Mouse (Mus musculus): ENCODE measurements around the gene 1110059E24Rik.
"Not testable (repeated sequence)": the region's sequence is repeated elsewhere in the genome, so short reads cannot be mapped to it uniquely, and the experiment has no call there.

1110059E24Rik gene

GRCm38 (mm10) chr19:21626271-21626988 is 26.3 kb downstream of the 1110059E24Rik start:
- DNase-seq (ENCODE audit: low read depth): no peak

- DNase-seq (ENCODE audit: low read depth): no peak
Measured at GRCm38 (mm10) chr19:21624148-21624535, 28.6 kb downstream of the 1110059E24Rik start.

GRCm38 (mm10) chr19:21623410-21624147 is 29.2 kb downstream of the 1110059E24Rik start:
- DNase-seq (ENCODE audit: low read depth): no peak

GRCm38 (mm10) chr19:21615801-21616200 is 37.0 kb downstream of the 1110059E24Rik start:
- no peak for DNase-seq (ENCODE audit: low read depth)

GRCm38 (mm10) chr19:21611725-21612575 is 40.8 kb downstream of the 1110059E24Rik start:
- no peak for DNase-seq (ENCODE audit: low read depth)

- DNase-seq (ENCODE audit: low read depth): no peak
Measured at GRCm38 (mm10) chr19:21611297-21611696, 41.5 kb downstream of the 1110059E24Rik start.

GRCm38 (mm10) chr19:21610240-21610639 is 42.5 kb downstream of the 1110059E24Rik start:
- DNase-seq (ENCODE audit: low read depth): no peak

GRCm38 (mm10) chr19:21605294-21605693 is 47.5 kb downstream of the 1110059E24Rik start:
- no peak for DNase-seq (ENCODE audit: low read depth)

- DNase-seq (ENCODE audit: low read depth): no peak
Measured at GRCm38 (mm10) chr19:21603836-21604235, 48.9 kb downstream of the 1110059E24Rik start.

GRCm38 (mm10) chr19:21601541-21602101 is 51.2 kb downstream of the 1110059E24Rik start:
- DNase-seq (ENCODE audit: low read depth): no peak

- no peak for DNase-seq (ENCODE audit: low read depth)
Measured at GRCm38 (mm10) chr19:21598659-21599352, 54.0 kb downstream of the 1110059E24Rik start.

- DNase-seq (ENCODE audit: low read depth): no peak
Measured at GRCm38 (mm10) chr19:21594676-21595075, 58.1 kb downstream of the 1110059E24Rik start.

- not testable (repeated sequence) for DNase-seq (ENCODE audit: low read depth)
Measured at GRCm38 (mm10) chr19:21592216-21592615, 60.6 kb downstream of the 1110059E24Rik start.

- DNase-seq (ENCODE audit: low read depth): no peak
Measured at GRCm38 (mm10) chr19:21589888-21590287, 62.9 kb downstream of the 1110059E24Rik start.

- no peak for DNase-seq (ENCODE audit: low read depth)
Measured at GRCm38 (mm10) chr19:21587593-21587992, 65.2 kb downstream of the 1110059E24Rik start.

- DNase-seq (ENCODE audit: low read depth): no peak
Measured at GRCm38 (mm10) chr19:21586546-21586945, 66.2 kb downstream of the 1110059E24Rik start.

GRCm38 (mm10) chr19:21585868-21586267 is 66.9 kb downstream of the 1110059E24Rik start:
- DNase-seq (ENCODE audit: low read depth): no peak

GRCm38 (mm10) chr19:21583986-21584385 is 68.8 kb downstream of the 1110059E24Rik start:
- no peak for DNase-seq (ENCODE audit: low read depth)

GRCm38 (mm10) chr19:21583523-21583984 is 69.2 kb downstream of the 1110059E24Rik start:
- DNase-seq (ENCODE audit: low read depth): no peak

- DNase-seq (ENCODE audit: low read depth): no peak
Measured at GRCm38 (mm10) chr19:21581404-21581803, 71.4 kb downstream of the 1110059E24Rik start.

GRCm38 (mm10) chr19:21579896-21580295 is 72.9 kb downstream of the 1110059E24Rik start:
- DNase-seq (ENCODE audit: low read depth): no peak
